Mouse (Mus musculus) T-cell, adult 2 months (primary cell): ENCODE measurements around the gene Dus3l.

Experiments
- DNase-seq: peaks from one replicate; pipeline ENCODE4 v3.0.0; 2022; ENCODE audit warnings: low spot score

The Dus3l gene

DNA sequence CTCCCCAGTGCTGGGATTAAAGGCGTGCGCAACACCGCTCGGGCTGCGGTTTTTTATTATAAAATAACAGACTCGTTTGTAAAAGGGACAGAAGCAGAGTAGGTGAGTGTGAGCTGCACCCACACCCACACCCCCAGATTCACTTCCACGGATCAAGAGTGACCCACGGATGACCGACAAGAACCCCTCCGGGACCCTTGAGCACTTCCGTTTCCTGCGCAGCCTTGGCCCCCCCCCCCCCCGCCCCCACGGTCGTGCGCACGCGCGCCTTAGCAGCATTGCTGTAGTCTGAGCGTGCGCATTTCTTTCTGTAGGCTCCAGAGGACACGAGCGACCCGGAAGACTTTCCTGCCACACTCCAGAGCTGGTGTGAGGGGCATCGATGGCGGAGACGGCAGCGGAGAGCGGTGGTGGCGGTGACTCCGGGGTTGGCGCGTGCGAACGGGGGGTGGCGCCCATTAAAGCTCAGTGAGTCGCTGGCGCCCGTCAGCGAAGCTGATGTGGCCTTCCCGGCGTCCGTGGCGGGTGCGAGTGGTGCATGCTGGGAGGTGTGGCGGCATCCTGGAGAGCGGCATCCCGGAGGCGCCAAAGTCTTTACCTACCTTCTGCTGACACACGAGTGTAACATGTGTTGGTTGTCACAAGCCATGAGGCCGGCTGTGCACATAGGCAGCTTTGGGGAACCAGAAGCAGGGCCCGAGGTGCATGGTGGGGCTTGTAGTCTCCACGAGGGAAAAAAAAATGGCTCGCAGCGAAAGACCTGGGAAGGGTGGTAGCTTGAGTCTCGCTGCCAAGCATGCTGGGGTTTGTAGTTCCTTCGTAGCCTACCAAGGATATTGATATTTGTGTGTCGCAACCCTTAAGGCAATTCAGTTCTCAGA lies at the start of gene Dus3l:
Dus3l (plus strand) TSS at position 284 of the 881 bp plus-strand sequence.
- peak; percentile 89 for DNase-seq

- DNase-seq: no peak
Observed at GRCm38 (mm10) chr17:56715360-56715759, 49.2 kb upstream of the Dus3l start.

DNA sequence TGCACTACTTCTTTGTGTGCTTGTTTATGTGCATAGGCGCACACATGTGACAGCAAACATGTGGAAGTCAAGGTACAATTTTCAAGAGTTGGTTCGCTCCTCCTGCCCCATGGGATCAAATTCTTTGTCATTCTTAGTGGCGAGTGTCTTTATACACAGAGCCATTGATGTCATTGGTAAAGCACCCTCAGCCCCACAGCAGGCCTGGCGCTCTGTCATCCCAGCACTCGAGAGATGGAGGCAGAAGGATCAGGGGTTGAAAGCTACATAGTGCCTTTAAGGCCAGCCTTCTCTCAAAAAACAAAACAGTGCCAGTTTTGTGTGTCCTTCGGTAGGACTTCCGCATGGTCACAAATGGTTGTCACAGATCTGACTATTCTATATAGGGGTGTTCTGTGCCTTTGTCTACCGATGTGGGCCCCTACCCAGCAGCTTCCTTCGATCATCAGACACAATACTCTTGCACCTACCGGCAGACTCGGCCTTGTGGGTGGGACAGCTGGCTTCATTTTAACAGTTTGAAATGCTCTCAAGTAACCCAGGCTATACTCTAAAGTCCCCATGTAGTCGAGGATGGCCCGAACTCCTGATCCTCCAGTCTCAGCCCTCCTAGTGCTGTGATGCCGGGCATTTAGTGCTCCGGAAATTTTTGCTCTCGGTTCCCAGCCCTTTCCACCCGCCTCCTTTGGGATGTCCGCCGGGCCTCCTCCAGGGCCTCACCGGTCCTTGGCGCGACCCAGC lies 48.5 kb upstream of the Dus3l start:
- DNase-seq: no peak

- DNase-seq: peak; percentile 97
Observed at GRCm38 (mm10) chr17:56716655-56717362, 47.7 kb upstream of the Dus3l start.

DNA sequence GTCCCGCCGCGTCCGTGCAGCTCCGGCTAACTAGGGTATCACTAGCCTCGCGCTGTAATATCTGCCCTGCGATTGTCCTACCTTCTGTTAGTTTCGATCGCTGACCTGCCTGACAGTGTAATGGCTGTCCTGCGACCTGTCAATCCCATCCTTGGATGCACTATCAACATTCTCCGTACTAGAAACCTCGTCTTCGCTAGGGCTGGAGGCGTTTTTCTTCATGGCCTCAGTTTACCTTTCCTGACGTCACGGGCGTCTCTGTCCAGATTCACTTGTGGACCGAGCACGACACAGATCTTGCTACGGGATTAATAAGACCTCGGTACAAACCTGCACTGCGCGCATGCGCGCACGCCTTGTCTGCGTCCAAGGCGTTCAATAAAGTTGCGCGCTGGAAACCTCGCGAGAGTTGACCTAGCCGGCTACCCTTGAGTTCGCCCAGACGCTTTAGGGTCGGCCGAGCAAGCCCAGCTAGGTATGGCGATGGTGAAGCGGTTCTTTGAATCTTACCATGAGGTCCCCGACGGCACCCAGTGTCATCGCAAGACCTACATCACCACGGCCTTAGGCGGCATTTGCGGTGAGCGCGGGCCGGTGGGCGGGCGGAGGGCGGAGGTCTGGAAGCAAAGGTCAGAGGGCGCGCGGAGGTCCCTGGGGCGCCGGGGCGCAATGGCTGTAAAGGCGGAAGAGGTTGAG lies 47.0 kb upstream of the Dus3l start, which contains the start of the genes Ndufa11 and Vmac:
Ndufa11 (plus strand) TSS at position 405 of the 696 bp plus-strand sequence.
Vmac (minus strand) TSS at position 660 of the 696 bp plus-strand sequence.
- DNase-seq: peak; percentile 87

DNA sequence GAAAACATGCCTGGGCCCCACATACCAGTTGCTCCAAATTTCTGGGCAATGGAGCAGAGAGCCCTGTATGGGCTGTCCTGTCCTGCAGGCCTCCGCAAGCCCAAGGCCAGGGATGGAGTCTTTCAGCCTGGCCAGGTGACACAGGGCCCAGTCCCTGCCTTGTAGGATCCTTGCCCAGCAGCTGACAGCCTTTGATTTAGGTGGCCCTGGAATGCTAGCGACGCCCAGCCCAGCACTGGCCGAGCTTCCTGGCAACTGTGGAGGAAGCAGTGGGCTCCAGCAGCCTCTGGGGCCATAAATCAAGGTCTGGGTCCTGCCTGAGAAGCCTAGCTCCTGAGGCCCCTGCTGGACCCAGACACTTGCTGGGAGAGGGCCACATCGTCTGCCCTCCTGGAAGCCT lies 42.1 kb upstream of the Dus3l start:
- no peak for DNase-seq

- no peak for DNase-seq
Observed at GRCm38 (mm10) chr17:56723419-56724161, 41.0 kb upstream of the Dus3l start.

GRCm38 (mm10) chr17:56727029-56727649 lies 37.4 kb upstream of the Dus3l start:
- no peak for DNase-seq

DNA sequence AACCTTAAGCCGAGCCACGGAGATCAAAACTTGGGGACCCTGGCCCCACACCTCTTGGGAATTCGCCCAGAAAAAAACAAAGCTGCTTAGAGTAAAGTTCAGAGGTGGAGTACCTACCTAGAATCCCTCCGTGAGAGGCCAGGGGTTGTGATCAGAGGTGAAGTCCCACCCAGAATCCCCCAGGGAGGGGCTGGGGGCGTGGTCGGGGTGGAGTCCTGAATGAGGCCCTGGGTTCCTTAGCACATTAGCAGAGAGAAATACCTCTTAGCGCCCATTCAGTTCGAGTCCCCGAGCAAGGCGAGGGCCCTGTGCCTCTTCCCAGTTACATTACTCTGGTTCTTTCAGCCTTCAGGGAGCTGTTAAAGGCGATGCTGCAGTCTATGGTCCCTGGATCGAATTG lies 36.9 kb upstream of the Dus3l start:
- no peak for DNase-seq

DNA sequence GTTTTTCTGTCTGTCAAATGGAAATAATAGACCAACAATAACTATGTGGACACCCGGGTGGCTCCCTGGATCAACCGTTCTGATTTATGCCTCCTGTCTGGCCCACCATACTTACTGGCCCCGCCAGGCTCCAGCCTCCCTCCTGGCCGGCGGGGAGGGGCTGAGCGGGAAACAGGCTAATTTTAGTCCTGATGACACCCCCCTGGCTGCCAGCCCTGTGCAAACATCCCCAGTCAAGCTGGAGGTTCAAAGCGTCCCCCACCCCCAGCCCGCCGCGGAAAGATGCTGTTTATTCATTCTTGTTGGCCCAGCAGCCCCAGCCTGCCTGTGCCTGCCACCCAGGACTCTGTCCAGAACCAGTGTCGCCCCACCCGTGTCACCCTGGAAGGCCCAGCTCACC lies 36.4 kb upstream of the Dus3l start:
- DNase-seq: no peak

GRCm38 (mm10) chr17:56729151-56729550 lies 35.4 kb upstream of the Dus3l start:
- DNase-seq: no peak

- DNase-seq: no peak
Observed at GRCm38 (mm10) chr17:56729656-56730055, 34.9 kb upstream of the Dus3l start.

DNA sequence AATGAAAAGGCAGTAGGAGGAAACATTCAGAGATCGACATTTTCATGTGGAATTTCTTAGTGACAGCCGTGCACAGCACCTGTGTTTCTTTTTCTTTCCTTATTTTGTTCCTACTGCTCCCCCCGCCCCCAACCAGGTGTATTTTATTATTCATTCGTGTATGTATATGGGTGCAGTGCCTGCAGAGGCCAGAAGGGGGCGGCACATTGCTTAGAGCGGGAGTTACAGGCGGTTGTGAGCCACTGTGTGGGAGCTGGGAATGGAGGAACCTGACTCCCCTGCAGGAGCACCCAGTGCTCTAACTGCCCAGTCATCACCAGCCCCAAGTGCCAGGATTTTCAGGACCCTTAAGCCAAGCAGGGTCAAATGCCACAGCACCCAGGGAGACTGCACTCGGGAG lies 28.0 kb upstream of the Dus3l start:
- DNase-seq: no peak

DNA sequence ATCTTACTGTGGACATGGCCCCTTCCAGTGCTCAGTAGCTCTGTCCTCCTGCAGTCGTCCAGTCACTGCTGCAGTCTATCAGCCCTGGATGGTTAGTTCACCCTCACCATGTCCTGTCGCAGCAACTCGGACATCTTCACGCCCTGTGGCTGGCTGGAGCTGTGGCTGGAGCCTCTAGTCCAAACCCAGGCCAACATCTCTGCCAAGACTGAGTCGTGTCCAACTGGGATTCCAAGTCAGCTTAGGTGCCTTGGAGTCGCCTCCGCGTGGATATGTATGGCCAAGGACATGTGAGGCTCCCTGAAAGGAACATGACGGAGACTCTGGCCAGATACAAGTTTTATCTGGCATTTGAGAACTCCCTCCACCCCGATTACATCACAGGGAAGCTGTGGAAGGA lies 26.3 kb upstream of the Dus3l start:
- no peak for DNase-seq

GRCm38 (mm10) chr17:56740118-56740787 lies 24.3 kb upstream of the Dus3l start:
- no peak for DNase-seq

- no peak for DNase-seq
Observed at GRCm38 (mm10) chr17:56740788-56741160, 23.8 kb upstream of the Dus3l start.

- DNase-seq: no peak
Observed at GRCm38 (mm10) chr17:56744173-56744572, 20.4 kb upstream of the Dus3l start.

- DNase-seq: no peak
Observed at GRCm38 (mm10) chr17:56751404-56752072, 13.0 kb upstream of the Dus3l start.

DNA sequence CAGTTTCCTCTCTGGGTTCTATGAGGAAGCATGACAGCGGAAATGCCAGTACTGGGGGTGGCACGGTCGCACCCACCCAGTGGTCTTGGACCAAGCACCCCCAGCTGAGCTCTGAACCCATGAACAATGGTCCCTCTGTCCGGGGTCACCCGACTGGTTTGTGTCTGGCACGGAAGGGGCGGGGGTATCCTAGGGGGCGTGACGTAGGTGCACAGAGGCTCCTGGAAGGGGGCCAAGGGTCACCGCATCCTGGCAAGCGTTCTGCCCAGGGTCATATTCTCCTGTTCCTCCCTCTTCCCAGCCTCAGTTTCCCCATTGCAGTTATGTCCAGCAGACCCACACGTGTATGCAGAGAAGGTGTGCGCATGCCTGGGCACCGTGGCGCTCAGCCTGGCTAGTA lies 11.1 kb upstream of the Dus3l start:
- no peak for DNase-seq
